Mouse (Mus musculus): ENCODE data around the gene Csnk1g2.

- TF ChIP-seq CTCF (IDR thresholded peaks at IDR 0.05; ENCODE audit: borderline replicate concordance, insufficient read depth, low read depth, low read length) = no peak
- TF ChIP-seq POLR2A (IDR thresholded peaks at IDR 0.05; ENCODE audit: borderline replicate concordance, insufficient read depth, low read length) = no peak
These were observed 53.0 kb downstream of the Csnk1g2 start for GRCm38 (mm10) chr10:80675405-80676197.

All from cerebellum, adult 2 months (tissue).